Mouse (Mus musculus) E14TG2a.4 (cell line): ENCODE data around the gene Setd2.

Experiments used
- H3K27me3 ChIP-seq: 2 replicates; pipeline ENCODE4 v1.6.1; 2014; ENCODE audit warnings: low read length, control low read depth; ENCODE audit not compliant: insufficient read depth
- H3K36me3 ChIP-seq: 2 replicates; pipeline ENCODE4 v1.6.1; 2014; ENCODE audit warnings: low read length, control low read depth; ENCODE audit not compliant: insufficient read depth
- H3K4me1 ChIP-seq: replicated peaks from 2 replicates; pipeline ENCODE4 v1.6.1; 2014; ENCODE audit warnings: low read depth, low read length, control low read depth
- H3K4me3 ChIP-seq: replicated peaks from 2 replicates; pipeline ENCODE4 v1.5.1; 2014; ENCODE audit warnings: mild to moderate bottlenecking, low read length
- H3K9me3 ChIP-seq: 2 replicates; pipeline ENCODE4 v1.6.1; 2014; ENCODE audit warnings: low read length, control low read depth
- CTCF ChIP-seq: conservative IDR thresholded peaks from 2 replicates; pipeline ENCODE4 v1.5.1; 2014; ENCODE audit warnings: low read length
- NANOG ChIP-seq: IDR thresholded peaks from 2 replicates; pipeline ENCODE4 v1.6.1; 2014; ENCODE audit warnings: borderline replicate concordance, low read length, mixed read lengths
- POU5F1 ChIP-seq: IDR thresholded peaks from 2 replicates; pipeline ENCODE4 v1.6.1; 2014; ENCODE audit warnings: low read length, borderline replicate concordance

Gene Setd2

DNA sequence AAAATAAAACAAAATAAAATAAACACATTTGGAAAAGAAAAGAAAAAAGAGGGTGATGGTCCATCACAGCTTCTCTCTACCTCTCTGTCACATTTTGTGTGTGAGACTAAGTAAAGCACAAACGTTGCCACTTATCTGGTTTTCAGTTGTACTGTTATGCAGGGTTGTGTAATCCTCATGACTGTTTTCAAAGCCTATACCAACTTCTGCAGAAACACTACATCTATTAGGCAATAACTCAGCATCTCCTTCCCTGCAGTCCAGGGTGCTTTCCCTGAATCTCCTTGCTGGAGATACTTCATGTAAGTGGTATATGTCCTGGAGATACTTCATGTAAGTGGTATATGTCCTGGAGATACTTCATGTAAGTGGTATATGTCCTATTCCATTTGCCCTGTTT lies 130.4 kb downstream of the Setd2 start:
- H3K4me1 ChIP-seq, result peaks cover 73% of the 10 kb centered on the region
- H3K4me3 ChIP-seq, result no peak overlapping the region
- H3K27me3 ChIP-seq, result no peaks in the 10 kb centered on the region
- H3K36me3 ChIP-seq, result peaks cover 15% of the 10 kb centered on the region
- no peaks in the 10 kb centered on the region for H3K9me3 ChIP-seq
- TF ChIP-seq NANOG, result no peak
- TF ChIP-seq POU5F1, result no peak
- no peak for TF ChIP-seq CTCF

DNA sequence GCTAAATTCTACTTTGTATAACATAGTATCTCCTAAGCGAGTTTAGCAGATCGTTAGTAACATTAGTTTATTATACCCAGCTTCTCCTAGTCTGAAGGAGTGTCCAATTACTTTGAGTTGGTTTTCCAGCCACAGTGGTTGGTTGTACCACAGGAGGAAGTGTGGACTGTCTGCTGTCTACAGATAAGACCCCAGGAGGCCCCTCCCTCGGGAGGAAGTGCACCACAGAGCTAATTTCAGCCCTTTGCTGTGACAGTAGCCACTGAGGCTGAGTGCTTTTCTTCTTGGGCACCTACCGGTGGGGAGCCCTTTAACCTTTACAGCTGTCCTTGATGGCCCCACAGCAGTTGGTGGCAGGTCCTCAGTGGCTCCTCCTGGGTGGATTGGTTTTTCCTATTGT lies 133.5 kb downstream of the Setd2 start:
- peaks cover 62% of the 10 kb centered on the region for H3K4me1 ChIP-seq
- H3K4me3 ChIP-seq, result 0 out of 2 replicates have a peak overlapping the region, but pooled peaks have one; percentile 8
- peaks cover 20% of the 10 kb centered on the region; the same call in 1 of the 2 replicates for H3K36me3 ChIP-seq
- H3K27me3 ChIP-seq, result no peaks in the 10 kb centered on the region
- H3K9me3 ChIP-seq, result no peaks in the 10 kb centered on the region
- TF ChIP-seq POU5F1, result no peak
- TF ChIP-seq NANOG, result no peak
- TF ChIP-seq CTCF, result no peak

DNA sequence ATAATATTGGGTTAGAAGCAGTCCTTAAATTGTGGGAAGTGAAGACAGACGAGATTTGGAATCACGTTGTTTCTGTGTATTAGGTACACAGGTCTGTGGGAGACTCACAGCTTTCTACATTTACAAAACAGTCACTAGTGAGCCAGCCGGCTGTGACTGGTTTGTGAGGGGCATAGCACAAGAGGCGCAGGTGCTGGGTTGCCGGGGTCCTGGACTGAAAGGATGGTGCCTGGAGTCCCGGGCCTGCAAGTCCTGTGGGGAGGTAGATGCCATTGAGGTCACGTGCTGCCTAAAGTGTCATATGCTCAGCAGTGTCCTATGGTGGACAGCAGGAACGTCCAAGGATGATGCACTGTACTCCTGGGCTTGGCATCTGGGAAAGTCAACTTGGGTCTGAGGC lies 134.0 kb downstream of the Setd2 start:
- Histone ChIP-seq H3K36me3 (peaks cover 20% of the 10 kb centered on the region; the same call in 1 of the 2 replicates), H3K4me1 (peaks cover 62% of the 10 kb centered on the region), H3K27me3 (no peaks in the 10 kb centered on the region), H3K9me3 (no peaks in the 10 kb centered on the region), H3K4me3 (0 out of 2 replicates have a peak overlapping the region, but pooled peaks have one; percentile 8)
- TF ChIP-seq CTCF (no peak), NANOG (no peak), POU5F1 (no peak)

DNA sequence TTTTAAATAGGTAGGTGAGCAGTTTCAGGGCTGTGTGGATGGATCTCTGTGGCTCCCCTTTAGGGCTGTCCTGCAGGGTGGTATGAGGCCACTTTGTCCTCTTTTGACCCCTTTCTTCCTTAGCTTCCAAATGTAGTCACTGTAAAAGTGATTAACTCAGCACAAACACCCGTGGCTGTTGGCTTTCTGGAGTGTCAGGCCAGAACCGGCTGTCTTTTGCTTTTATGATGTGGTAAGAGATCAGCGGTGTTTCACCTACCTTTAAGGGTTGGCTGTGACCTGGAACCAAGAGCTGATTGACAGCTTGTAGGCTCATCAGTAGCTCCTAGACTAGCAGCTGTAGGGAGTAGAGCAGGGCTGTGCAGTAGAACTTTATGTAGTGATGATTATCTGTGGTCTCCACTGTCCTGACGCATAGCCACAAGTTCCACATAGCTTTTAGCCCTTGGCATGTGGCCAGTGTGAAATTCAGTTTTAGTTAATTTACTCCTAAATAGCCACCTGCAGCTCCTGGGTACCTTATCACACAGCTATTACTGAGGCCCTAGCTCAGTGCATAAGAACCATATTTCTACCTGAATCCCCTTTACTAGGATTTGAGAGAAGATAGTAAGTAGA lies 134.9 kb downstream of the Setd2 start:
- TF ChIP-seq NANOG (no peak), POU5F1 (no peak), CTCF (no peak)
- Histone ChIP-seq H3K9me3 (no peaks in the 10 kb centered on the region), H3K4me1 (peaks cover 58% of the 10 kb centered on the region), H3K36me3 (peaks cover 17% of the 10 kb centered on the region; the same call in 1 of the 2 replicates), H3K27me3 (no peaks in the 10 kb centered on the region), H3K4me3 (no peak overlapping the region)
